Mouse (Mus musculus) cerebellum, postnatal 14 days (tissue): ENCODE data around the gene Skiv2l.
A peak's percentile ranks its signal among the peaks of the same experiment; 100 is the strongest.

Experiments
- DNase-seq, 2 experiments: peaks; one replicate each; pipeline ENCODE4 v3.0.0; 2021; ENCODE audit warnings: mixed read lengths in 2 of 2

Skiv2l gene

DNA sequence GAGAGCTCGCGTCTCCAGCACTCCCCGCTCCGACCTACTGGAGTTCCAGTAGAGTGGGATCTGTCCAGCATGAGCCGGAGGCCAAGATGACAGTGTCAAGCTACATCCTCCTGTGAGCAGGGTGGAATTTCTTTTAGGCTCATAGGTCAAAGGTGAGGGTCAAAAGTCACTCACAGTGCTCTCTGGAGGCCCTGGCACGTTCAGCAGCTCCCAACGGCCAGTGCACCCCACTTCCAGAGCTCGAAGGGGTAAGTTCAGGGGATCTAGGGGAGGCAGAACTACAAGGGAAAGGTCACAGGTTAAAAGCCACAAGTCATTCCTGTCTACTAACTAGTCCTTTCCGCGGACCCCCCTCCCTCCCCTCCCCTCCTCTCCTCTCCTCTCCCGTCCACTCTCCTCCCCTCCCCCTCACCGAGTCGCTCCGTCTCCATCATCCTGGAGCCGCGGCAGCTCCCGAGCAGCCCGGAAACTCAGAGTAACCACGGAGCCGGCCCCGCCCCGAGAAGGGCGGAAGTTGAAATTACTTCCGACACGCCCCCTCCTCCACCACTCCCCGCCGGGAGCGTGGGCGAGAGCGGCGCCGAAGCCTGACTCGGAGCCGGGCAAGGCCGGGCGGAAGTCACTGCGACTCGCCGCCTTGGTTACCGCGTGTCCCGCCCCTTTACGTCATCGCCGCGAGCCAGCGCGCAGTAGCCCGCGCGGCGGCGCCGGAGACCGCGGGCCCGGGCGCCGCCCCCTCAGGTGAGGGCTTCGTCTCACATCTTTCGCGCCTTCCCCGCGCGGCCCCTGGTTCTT lies at the start of gene Skiv2l, which contains the start of gene Nelfe:
Gene Skiv2l (minus strand): TSS at position 489 of the 795 bp plus-strand sequence.
Gene Nelfe (plus strand): TSS at position 670 of the 795 bp plus-strand sequence.
- DNase-seq = peak; percentile 99

DNA sequence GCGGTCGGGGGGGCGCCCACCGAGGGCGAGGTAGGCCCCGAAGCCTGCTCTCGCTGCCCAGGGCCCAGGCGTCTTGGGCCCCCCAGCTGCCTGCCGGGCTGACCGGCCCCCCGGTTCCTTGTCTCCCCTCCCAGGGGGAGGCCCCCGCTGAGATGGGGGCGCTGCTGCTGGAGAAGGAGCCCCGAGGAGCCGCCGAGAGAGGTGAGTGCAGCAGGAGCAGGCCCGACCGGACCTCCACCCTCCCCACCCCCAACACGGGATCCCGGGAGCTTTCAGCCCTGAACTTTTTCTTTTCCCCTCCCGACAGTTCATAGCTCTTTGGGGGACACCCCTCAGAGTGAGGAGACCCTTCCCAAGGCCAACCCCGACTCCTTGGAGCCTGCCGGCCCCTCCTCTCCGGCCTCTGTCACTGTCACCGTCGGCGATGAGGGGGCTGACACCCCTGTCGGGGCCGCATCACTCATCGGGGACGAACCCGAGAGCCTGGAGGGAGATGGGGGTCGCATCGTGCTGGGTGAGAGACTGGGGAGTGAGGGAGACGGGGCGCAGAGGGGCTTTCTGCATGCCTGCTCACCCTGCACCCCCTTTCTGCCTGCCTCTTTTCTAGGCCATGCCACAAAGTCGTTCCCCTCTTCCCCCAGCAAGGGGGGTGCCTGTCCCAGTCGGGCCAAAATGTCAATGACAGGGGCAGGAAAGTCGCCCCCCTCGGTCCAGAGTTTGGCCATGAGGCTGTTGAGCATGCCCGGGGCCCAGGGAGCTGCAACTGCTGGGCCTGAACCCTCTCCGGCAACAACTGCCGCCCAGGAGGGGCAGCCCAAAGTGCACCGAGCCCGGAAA lies 49.3 kb upstream of the Skiv2l start:
- peak; percentile 58 for DNase-seq

DNA sequence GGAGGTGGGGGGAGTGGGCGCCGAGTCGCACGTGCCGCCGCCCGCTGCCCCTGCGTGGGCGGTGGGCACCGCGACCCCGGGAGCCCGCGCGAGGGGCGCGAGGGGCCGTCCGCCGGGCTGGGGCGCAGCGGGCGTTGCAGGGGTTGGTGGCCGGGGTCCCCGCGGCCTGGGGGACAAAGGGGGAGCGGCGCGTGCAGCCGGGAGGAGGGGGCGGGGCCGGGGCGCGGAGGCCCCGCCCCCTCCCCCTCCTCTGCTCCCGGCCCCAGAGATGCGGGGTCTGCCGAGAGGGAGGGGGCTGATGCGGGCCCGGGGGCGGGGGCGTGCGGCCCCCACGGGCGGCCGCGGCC lies 48.7 kb upstream of the Skiv2l start:
- peak in 1 of 2 experiments; percentile 51 for DNase-seq

DNA sequence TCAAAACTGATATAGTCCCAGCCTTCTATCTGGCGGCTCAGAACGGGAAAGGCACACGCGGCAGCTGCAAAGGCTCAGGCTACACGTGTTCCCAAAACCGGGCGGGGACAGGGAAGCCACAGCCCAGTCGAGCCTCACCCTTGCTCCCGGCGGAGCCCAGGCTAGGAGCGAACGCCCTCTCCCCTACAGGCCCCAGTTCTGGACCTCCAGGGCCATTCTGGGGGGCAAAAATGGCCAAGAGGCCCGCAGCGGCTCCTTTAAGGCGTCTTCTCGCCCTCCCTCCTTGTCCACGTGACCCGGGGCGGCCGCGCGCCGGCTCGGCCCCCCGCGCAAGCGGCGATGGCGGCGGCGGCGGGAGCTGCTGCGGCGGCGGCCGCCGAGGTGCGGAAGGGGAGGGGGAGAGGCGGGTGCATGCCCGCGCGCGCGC lies 48.2 kb upstream of the Skiv2l start, which contains the start of the genes C2 and Ehmt2:
Gene C2 (minus strand): TSS at position 106 of the 427 bp plus-strand sequence.
Gene Ehmt2 (plus strand): TSS at position 310 of the 427 bp plus-strand sequence.
- DNase-seq = peak; percentile 82 to 87

GRCm38 (mm10) chr17:34897373-34898159 lies 47.6 kb upstream of the Skiv2l start:
- DNase-seq = peak; percentile 48 to 53

GRCm38 (mm10) chr17:34896366-34896765 lies 46.4 kb upstream of the Skiv2l start:
- no peak for DNase-seq

DNA sequence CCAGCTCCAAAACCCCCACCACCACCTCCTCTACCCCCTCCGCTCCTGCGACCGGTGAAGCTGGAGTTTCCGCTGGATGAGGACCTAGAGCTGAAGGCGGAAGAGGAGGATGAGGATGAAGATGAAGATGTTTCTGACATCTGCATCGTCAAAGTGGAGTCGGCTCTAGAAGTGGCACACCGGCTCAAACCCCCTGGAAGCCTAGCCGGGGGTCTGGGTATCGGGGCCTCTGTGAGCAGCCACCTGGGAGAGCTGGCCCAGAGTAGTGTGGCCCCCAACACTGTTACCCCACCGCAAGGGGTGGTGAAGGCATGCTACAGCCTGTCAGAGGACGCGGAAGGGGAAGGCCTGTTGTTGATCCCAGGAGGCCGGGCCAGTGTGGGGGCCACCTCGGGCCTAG lies 45.7 kb upstream of the Skiv2l start:
- DNase-seq = no peak

- peak; percentile 64 to 65 for DNase-seq
Observed at GRCm38 (mm10) chr17:34894801-34895530, 45.0 kb upstream of the Skiv2l start.

DNA sequence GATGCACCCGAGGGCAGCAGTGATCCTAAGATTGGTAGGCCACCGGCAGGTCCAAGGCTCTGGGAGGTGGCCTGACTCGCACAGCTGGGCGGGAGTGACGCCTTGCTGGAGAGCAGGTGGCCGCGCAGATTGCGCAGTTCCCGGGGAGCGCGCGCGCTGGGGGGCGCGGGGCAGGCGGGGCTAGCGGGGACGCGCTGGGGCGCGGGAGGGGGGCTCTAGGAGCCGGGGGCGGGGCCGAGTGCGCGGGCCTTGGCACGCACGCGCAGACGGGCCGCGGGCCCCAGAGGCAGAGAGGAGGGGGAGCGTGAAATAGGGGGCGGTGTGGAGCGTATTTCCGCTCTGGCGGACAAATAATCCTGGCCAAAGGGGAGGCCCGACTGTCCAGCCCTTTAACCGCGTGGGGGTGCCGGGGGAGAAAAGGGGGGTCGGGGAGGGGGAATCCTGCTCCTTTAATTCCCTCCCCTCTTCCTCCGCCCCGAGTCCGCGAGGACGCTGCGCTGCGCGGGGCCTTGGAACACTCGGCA lies 44.1 kb upstream of the Skiv2l start:
- DNase-seq = peak; percentile 96 to 97

DNA sequence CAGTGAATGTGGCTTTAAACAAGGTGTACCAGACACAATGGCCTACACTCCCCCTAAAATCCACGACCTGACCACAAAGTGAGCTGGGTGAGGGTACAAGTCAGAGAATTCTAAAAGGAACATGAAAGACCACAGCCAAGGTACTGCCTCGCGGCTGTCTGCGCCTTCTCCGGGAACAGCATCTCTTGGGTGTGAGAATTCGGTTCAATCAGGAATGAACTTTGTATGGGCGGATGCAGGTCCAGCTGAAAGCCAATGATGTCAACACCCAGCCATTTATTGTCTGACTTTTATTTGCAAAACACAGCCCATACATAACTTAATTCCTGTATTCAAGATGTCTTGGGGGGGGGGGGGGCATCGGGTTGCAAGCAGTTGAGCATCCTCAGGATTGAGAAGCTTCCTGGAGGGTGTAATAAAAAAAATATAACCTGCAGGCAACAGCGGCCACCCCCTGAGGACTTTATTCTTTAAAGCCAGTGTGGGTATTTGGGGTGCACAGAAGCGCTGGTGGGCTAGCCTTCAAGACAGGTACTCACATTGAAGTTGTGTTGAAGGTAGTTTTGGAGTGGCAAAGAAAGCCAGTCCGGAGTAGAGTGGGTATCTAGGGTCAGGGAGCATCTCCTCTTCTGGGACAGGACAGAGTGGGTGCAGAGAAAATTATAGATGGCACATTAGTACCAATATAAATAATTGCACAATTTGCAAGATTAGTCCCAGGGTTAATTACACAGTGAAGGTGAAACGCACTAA lies 43.2 kb upstream of the Skiv2l start:
- DNase-seq = no peak

DNA sequence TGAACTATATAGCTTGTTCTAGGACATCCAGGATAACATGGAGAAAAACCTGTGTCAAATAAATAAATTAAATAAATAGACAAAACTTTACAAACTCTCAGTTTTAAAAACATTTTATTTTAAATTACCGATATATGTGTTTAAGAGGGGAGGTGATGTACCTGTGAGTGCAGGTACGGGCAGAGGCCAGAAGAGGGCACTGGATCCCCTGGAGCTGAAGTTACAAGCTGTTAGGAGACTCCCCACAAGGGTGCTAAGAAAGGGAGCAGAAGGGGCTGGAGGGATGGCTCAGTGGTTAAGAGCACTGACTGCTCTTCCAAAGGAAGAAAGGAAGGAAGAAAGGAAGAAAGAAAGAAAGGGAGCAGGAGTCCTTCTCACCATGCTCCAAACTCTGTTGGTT lies 41.4 kb upstream of the Skiv2l start:
- DNase-seq = no peak

- no peak for DNase-seq
Observed at GRCm38 (mm10) chr17:34890074-34890743, 40.2 kb upstream of the Skiv2l start.

- no peak for DNase-seq
Observed at GRCm38 (mm10) chr17:34887942-34888341, 37.9 kb upstream of the Skiv2l start.

GRCm38 (mm10) chr17:34885615-34886014 lies 35.6 kb upstream of the Skiv2l start:
- DNase-seq = no peak

GRCm38 (mm10) chr17:34884704-34885103 lies 34.7 kb upstream of the Skiv2l start:
- DNase-seq = no peak

DNA sequence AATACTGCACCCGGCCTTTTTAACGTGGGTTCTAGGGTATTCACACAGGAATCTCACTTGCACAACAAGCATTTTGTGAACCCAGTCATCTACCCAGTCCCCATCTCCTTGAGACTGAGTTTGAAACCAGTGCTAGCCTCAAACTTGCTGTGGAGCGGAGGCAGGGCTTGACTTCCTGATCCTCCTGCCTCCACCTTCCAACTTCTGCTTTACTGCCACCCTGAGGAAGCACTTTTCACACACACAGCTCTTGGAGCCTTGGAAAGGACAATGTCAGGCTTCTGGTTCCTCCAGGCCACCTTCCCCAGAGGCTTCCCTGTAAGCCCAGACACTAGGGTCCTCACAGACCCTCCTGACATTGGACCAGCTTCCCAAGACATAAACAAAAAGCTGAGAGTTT lies 33.3 kb upstream of the Skiv2l start:
- DNase-seq = no peak

- no peak for DNase-seq
Observed at GRCm38 (mm10) chr17:34881683-34882310, 31.8 kb upstream of the Skiv2l start, which contains the start of gene Gm20547. Gm20547 (minus strand) TSS chr17:34882042.

GRCm38 (mm10) chr17:34881166-34881565 lies 31.2 kb upstream of the Skiv2l start:
- no peak for DNase-seq

DNA sequence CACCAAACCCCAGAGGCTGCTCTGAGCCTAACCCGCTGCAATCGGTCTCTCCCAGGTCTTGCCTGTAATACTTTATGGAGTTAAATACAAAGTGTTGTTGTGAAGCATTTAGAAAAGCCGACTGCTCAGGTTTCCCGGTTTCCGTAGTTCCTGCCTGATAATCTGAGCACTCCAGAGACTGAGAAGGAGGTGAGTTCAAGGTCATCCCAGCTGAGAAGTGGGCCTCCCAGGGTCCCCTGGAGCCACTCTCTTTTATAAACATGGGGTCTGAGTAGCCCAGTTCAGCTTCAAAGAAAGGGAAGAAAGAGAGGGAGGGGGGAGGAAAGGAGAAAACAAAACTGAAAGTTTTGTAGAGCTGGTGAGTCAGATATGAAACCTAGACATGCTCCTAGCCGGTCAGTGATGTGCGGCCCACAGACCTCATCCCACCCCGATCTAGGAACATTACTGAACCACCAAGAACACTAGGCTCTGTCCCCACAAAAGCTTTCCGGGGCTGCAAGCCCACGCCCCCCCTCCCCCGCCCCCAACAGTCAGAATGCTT lies 29.4 kb upstream of the Skiv2l start, which contains the start of gene Zbtb12:
Gene Zbtb12 (plus strand): TSS at position 148 of the 544 bp plus-strand sequence.
- no peak for DNase-seq
